Mouse (Mus musculus): ENCODE results near the gene Klf9. TPM values are rescaled to one million over a fixed set of nuclear protein-coding genes. Genes with fewer than 3 reads are reported as not detected.

Gene Klf9
- total and polyA plus RNA-seq, 2 experiments from 2014 or later, result 14.4 to 35.1 TPM

- no peaks in the 10 kb centered on the region for H3K4me1 ChIP-seq (ENCODE audit: control insufficient read depth, insufficient read depth)
- H3K27me3 ChIP-seq (ENCODE audit: control insufficient read depth, insufficient read depth, low read length), result no peaks in the 10 kb centered on the region
- ATAC-seq (ENCODE audit: insufficient read depth, low read depth), result no peak
- peaks cover 6% of the 10 kb centered on the region; the same call in 1 of the 2 replicates for H3K9me3 ChIP-seq (replicated peaks; ENCODE audit: control insufficient read depth, low read length)
- DNase-seq (ENCODE audit: low spot score), result no peak
- H3K27ac ChIP-seq (ENCODE audit: low read depth), result no peak overlapping the region
- WGBS, result 93% methylated on average over 5 of the region's 5 CpGs
- no peak overlapping the region for H3K4me2 ChIP-seq (ENCODE audit: low read depth, low read length)
- no peak for TF ChIP-seq CTCF (IDR thresholded peaks at IDR 0.05; ENCODE audit: low read depth)
- TF ChIP-seq EP300 (IDR thresholded peaks at IDR 0.05; ENCODE audit: low read depth), result no peak
- H3K4me3 ChIP-seq (ENCODE audit: low read depth, low read length), result no peak overlapping the region
- H3K36me3 ChIP-seq (replicated peaks; ENCODE audit: control insufficient read depth, insufficient read depth, low read length), result peaks cover 35% of the 10 kb centered on the region
- H3K9ac ChIP-seq (replicated peaks; ENCODE audit: low read depth, low read length), result no peak overlapping the region
These were observed 61.1 kb downstream of the Klf9 start for GRCm38 (mm10) chr19:23202106-23202505.

- no peaks in the 10 kb centered on the region for H3K4me1 ChIP-seq (ENCODE audit: control insufficient read depth, insufficient read depth)
- H3K9me3 ChIP-seq (replicated peaks; ENCODE audit: control insufficient read depth, low read length), result peaks cover 6% of the 10 kb centered on the region; the same call in 1 of the 2 replicates
- ATAC-seq (ENCODE audit: insufficient read depth, low read depth) (no peak), DNase-seq (ENCODE audit: low spot score) (no peak)
- H3K36me3 ChIP-seq (replicated peaks; ENCODE audit: control insufficient read depth, insufficient read depth, low read length), result peaks cover 32% of the 10 kb centered on the region
- H3K27me3 ChIP-seq (ENCODE audit: control insufficient read depth, insufficient read depth, low read length), result no peaks in the 10 kb centered on the region
- no peak overlapping the region for H3K9ac ChIP-seq (replicated peaks; ENCODE audit: low read depth, low read length)
- H3K27ac ChIP-seq (ENCODE audit: low read depth), result no peak overlapping the region
- WGBS, result 78% methylated on average over 3 of the region's 3 CpGs
- H3K4me2 ChIP-seq (ENCODE audit: low read depth, low read length), result no peak overlapping the region
- H3K4me3 ChIP-seq (ENCODE audit: low read depth, low read length), result no peak overlapping the region
- TF ChIP-seq EP300 (IDR thresholded peaks at IDR 0.05; ENCODE audit: low read depth), result no peak
- TF ChIP-seq CTCF (IDR thresholded peaks at IDR 0.05; ENCODE audit: low read depth), result no peak
These were observed 62.6 kb downstream of the Klf9 start for GRCm38 (mm10) chr19:23203505-23204053.

- Histone ChIP-seq H3K9ac (replicated peaks; ENCODE audit: low read depth, low read length) (no peak overlapping the region), H3K4me1 (ENCODE audit: control insufficient read depth, insufficient read depth) (no peaks in the 10 kb centered on the region), H3K27ac (ENCODE audit: low read depth) (no peak overlapping the region), H3K9me3 (replicated peaks; ENCODE audit: control insufficient read depth, low read length) (no peaks in the 10 kb centered on the region), H3K36me3 (replicated peaks; ENCODE audit: control insufficient read depth, insufficient read depth, low read length) (peaks cover 47% of the 10 kb centered on the region), H3K27me3 (ENCODE audit: control insufficient read depth, insufficient read depth, low read length) (no peaks in the 10 kb centered on the region), H3K4me2 (ENCODE audit: low read depth, low read length) (no peak overlapping the region), H3K4me3 (ENCODE audit: low read depth, low read length) (no peak overlapping the region)
- WGBS, result 86% methylated on average over 6 of the region's 6 CpGs
- no peak for DNase-seq (ENCODE audit: low spot score)
- ATAC-seq (ENCODE audit: insufficient read depth, low read depth), result no peak
- TF ChIP-seq CTCF (IDR thresholded peaks at IDR 0.05; ENCODE audit: low read depth) (0 out of 2 replicates have a peak, but pooled peaks have one; percentile 4), EP300 (IDR thresholded peaks at IDR 0.05; ENCODE audit: low read depth) (no peak)
These were observed 70.3 kb downstream of the Klf9 start for GRCm38 (mm10) chr19:23211325-23211724.

- Histone ChIP-seq H3K9me3 (replicated peaks; ENCODE audit: control insufficient read depth, low read length) (no peaks in the 10 kb centered on the region), H3K27me3 (ENCODE audit: control insufficient read depth, insufficient read depth, low read length) (no peaks in the 10 kb centered on the region), H3K27ac (ENCODE audit: low read depth) (no peak overlapping the region), H3K4me3 (ENCODE audit: low read depth, low read length) (no peak overlapping the region), H3K4me1 (ENCODE audit: control insufficient read depth, insufficient read depth) (no peaks in the 10 kb centered on the region), H3K9ac (replicated peaks; ENCODE audit: low read depth, low read length) (no peak overlapping the region), H3K4me2 (ENCODE audit: low read depth, low read length) (no peak overlapping the region), H3K36me3 (replicated peaks; ENCODE audit: control insufficient read depth, insufficient read depth, low read length) (peaks cover 40% of the 10 kb centered on the region)
- TF ChIP-seq EP300 (IDR thresholded peaks at IDR 0.05; ENCODE audit: low read depth) (no peak), CTCF (IDR thresholded peaks at IDR 0.05; ENCODE audit: low read depth) (no peak)
- DNase-seq (ENCODE audit: low spot score) (no peak), ATAC-seq (ENCODE audit: insufficient read depth, low read depth) (no peak)
- WGBS, result 94% methylated on average over 8 of the region's 8 CpGs
These were observed 73.3 kb downstream of the Klf9 start for GRCm38 (mm10) chr19:23214326-23214725.

MicroRNAs encoded within 50 kb of the gene (microRNA counts, 519-probe panel; counts per million panel counts)
- microRNA mmu-miR-1192, result not detected

Small RNA genes lying within 50 kb of the gene (microRNA-seq; reads per million reads assigned to microRNA genes)
- gene Mir1192, result not detected

Other genes with a start within 250 kb of the Klf9 start
- gene Smc5, start 132.7 kb downstream of the Klf9 start, total RNA-seq (2014; rRNA removed; ENCODE audit: low replicate concordance), result 9.8 and 16.5 TPM in 2 replicates
- gene Smc5, start 132.7 kb downstream of the Klf9 start, polyA plus RNA-seq (2015; fragmentation: Nextera tagmentation; extraction: Ambion mirVana), result 13.6 and 14.1 TPM in 2 replicates

Data from heart, postnatal 0 days (tissue).